Mouse (Mus musculus) inflammation-experienced regulatory T-cells, adult 6 months (primary cell): Measurements from ENCODE around the gene Dnaaf3. TPM values are rescaled to one million over a fixed set of nuclear protein-coding genes. Genes with fewer than 3 reads are reported as not detected.

Experiments used
- ATAC-seq: one replicate; pipeline ENCODE4 v1.8.0; 2017
- polyA plus RNA-seq, 3 experiments: library from polyadenylated mRNA; unstranded; fragments of 100-300 nt; shearing (Covaris generic); gene quantifications; one replicate each; pipeline ENCODE4 v1.2.1; 2017

Dnaaf3 gene
- polyA plus RNA-seq, 3 experiments from 2014 or later, result 1.3 to 2.1 (median 1.3) TPM

- ATAC-seq, result no peak
Measured at GRCm38 (mm10) chr7:4521231-4522003, 10.8 kb downstream of the Dnaaf3 start.

DNA sequence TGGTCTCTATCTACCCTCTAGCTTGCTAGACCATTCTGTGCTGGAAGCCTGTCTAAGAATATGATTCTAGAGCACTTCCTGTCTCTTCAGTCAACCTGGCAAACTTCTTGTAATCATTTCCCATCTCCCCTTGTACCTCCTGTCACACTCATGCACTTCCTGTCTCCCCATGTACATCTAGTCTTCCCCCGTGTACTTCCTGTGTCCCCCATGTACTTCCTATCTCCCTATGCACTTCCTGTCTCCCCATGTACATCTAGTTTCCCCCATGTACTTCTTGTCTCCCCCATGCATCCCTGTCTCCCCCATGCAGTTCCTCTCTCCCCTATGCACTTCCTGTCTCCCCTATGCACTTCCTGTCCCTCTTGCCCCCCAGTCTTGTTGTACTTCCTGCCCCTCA, 13.8 kb downstream of the Dnaaf3 start:
- peak; percentile 85 for ATAC-seq

GRCm38 (mm10) chr7:4516332-4517050, 15.8 kb downstream of the Dnaaf3 start, which contains the start of gene Tnnt1:
Tnnt1 (minus strand) TSS chr7:4516382.
- no peak for ATAC-seq

- ATAC-seq, result no peak
Measured at GRCm38 (mm10) chr7:4515853-4516252, 16.4 kb downstream of the Dnaaf3 start.

DNA sequence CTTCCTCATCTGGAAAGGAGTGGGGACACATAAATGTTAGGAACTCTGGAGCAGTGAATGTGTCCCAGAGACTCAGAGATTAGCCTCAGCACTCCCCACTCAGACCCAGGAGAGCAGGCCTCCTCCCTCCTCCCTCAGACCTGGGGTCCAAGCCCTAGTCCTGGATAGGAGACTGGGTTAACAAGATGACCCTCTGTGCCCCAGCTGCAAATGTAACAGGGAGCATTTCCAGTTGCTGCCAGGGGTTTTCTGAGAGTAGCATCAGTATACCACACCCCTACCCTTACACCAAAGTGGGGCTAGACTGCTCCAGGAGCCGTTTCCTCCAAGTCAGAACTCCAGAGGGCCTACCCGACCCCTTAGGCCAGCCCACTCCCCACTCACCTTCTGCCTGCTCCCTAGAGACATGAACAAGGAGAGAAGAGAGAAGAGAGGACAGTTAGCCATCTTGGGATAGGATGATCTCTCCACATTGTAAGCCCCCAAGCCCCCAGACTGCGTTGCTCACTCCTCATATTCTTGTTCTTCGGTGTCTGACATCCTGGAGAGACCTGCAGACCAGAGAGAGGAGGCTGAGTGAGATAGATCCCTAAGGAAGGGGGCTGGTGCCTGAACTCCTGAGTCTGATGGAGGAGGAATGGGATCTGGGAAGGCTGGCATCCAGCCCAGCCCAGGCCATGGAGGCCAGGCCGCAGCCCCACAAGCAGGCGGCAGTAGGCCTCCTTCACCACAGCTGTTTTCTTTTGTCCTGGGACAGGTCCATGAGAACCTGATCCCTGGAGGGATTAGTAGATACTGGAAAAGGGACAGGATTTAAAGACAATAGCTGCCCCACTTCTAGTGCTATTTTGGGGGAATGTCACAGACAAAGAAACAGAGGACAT, 18.2 kb downstream of the Dnaaf3 start:
- ATAC-seq, result no peak

DNA sequence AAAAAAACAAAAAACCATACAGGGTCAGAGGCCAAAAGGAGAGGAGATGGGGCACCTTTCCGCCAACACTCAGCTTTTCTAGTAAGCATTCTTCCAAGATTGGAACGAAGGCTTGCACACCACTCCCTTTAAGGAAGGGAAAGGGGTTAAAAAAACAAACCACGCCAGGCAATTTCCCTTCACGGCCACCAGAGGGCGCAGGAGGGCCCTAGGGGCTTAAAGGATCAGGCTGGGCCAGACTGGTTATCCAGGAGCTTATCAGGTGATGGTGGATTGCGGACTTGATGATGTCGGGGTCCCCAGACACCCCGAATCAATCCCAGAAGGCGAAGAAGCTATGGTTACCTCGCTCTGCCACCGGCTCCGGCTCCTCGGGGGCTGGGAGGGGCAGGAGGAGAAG, 19.0 kb downstream of the Dnaaf3 start:
- peak; percentile 51 for ATAC-seq

GRCm38 (mm10) chr7:4511489-4512224, 20.6 kb downstream of the Dnaaf3 start:
- ATAC-seq, result no peak

GRCm38 (mm10) chr7:4509863-4510608, 22.2 kb downstream of the Dnaaf3 start:
- ATAC-seq, result peak; percentile 93

DNA sequence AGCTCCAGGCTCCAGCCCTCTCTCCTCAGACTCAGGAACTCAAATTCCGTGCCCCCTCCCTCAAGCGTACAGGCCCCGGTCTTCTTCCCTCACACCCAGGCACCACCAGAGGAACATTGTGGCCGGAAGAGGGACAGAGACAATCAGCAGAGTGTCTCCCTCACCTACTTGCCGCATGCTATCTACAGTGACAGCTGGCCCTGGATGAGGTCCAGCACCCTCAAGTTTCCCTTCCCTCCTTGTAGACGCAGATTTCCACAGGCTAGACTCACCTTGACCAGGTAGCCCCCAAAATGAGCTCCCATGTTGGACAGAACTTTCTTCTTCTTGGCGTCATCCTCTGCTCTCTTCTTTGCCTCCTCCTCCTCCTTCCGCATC, 23.5 kb downstream of the Dnaaf3 start:
- ATAC-seq, result no peak

DNA sequence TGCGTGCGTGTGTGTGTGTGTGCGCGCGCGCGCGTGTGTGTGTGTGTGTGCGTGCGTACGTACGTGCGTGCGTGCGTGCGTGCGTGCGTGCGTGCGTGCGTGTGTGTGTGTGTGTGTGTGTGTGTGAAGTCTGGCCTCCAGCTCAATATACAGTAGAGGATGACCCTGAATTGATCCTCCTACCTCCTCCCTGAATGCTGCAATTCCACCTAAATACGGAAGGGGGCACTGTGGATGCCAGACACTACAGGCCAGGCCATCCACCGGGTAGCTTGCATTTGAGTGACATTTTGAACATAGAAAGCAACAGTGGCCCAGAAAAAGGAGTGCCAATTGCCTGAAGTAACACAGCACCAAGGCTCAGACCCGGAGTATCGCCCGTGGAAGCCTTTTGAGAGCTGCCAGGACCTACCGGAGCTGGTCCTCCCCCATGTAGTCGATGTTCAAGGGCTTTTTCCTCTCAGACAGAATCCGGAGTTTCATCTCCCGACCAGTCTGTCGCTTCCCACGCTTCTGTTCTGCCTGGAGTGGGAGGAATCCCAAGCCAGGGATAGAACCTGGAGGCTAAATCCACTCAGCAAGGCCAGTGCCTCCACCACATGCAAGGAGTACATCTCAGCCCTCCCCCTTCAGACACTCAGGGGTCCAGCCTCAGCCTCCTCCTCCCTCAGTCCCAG, 24.1 kb downstream of the Dnaaf3 start:
- no peak for ATAC-seq

DNA sequence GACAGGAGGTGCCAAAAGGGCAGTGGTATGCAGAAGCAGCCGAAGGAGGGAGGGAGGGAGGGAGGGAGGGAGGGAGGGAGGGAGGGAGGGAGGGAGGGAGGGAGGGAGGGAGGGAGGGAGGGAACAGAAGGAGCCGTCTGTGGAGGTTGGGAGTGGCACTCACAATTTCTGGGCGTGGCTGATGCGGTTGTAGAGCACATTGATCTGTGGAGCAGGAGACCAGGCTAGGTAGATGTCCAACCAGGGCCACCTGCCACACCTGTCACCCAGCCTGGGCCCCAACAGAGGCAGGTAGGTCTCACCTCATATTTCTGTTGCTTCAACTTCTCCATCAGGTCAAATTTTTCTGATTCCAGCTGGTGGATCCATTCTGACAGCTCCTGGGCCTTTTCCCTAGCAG, 25.0 kb downstream of the Dnaaf3 start:
- no peak for ATAC-seq

- ATAC-seq, result no peak
Measured at GRCm38 (mm10) chr7:4504646-4505435, 27.4 kb downstream of the Dnaaf3 start.

DNA sequence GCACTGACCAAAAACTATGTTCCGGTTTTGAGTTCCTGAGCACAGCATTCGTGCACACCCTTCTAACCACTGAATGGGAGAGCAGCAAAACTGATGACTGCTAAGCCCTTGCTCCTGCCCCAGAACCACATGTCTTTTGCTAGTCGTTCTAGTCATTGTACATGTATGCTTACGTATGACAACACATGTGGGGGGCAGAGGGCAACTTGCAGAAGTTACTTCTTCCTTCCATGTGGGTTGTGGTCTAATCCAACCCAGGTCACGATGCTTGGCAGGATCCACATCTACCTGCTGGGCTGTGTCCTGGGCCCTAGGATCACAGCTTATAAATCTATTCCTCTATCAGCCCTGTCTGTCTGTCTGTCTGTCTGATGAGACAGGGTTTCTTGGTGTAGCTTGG, 28.4 kb downstream of the Dnaaf3 start:
- ATAC-seq, result no peak

DNA sequence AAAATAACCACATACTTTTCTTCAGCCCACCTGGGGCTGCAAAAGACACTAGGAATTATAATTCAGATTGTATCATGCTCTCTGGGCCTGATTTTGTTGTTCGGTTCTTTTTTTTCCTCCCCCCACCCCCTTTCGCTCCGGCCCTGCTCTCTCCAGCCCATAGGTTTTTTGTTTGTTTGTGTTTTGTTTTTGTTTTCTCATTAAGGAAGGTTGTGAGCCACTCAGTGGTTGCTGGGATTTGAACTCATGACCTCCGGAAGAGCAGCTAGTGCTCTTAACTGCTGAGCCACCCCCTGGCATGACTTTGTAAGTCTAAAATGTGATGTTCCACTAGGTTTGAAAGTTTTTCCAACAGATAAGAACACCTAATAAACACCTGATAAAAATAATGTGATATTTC, 29.2 kb downstream of the Dnaaf3 start:
- ATAC-seq, result no peak

GRCm38 (mm10) chr7:4502421-4503090, 29.7 kb downstream of the Dnaaf3 start:
- no peak for ATAC-seq

DNA sequence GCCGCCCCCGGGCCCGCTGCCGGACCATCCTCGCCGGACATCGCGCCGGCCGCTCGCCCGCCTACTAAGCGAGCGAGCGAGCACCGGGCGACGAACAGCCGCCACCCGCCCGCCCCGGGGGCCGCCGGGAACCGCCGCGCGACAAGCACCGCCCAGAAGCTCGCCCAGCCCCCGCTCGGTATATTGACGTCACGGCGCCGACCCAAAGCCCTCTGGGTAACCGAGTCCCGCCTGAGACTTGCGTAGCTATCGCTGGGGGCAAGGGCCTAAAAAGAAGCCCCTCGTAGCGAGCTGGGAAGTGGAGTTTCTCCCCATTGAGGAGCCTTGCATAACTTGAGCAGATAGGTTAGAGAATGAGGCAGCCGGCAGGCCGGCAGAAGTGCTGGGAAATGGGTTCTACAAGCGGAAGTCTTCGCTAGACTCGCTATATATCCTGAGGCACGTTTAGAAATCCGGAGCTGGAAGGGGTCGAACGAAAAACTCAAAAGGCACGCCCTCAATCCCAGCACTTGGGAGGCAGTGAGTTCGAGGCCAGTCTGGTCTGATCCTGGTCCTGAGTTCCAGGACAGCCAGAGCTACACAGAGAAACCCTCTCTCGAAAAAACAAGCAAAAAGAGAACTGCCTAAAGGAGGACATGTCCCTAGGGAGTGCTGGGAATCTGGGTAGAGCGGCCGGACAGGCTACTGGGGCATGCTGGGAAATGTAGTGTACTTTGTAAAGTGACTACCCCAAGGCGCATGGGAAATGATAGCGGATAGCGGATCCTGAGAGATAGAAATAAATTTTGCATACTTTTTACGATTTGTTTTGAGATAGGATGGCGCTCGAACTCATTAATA, 30.5 kb downstream of the Dnaaf3 start, which contains the start of gene Ppp1r12c:
Gene Ppp1r12c (minus strand): TSS at position 123 of the 840 bp plus-strand sequence.
- peak; percentile 88 for ATAC-seq

- ATAC-seq, result peak; percentile 46
Measured at GRCm38 (mm10) chr7:4500892-4501471, 31.3 kb downstream of the Dnaaf3 start.

- ATAC-seq, result no peak
Measured at GRCm38 (mm10) chr7:4499034-4499433, 33.2 kb downstream of the Dnaaf3 start.
